Mouse (Mus musculus): Measurements from ENCODE around the gene Slc17a2. TPM values are rescaled to one million over a fixed set of nuclear protein-coding genes. Genes with fewer than 3 reads are reported as not detected.

The Slc17a2 gene
- polyA plus RNA-seq (2017; shearing (Covaris generic)) = not detected

GRCm38 (mm10) chr13:23806422-23807052 lies at the start of gene Slc17a2:
Gene Slc17a2 (plus strand): TSS chr13:23806993.

GRCm38 (mm10) chr13:23760972-23761864 lies 45.6 kb upstream of the Slc17a2 start, which contains the start of gene Hist1h4a:
Gene Hist1h4a (minus strand): TSS chr13:23761230.

DNA sequence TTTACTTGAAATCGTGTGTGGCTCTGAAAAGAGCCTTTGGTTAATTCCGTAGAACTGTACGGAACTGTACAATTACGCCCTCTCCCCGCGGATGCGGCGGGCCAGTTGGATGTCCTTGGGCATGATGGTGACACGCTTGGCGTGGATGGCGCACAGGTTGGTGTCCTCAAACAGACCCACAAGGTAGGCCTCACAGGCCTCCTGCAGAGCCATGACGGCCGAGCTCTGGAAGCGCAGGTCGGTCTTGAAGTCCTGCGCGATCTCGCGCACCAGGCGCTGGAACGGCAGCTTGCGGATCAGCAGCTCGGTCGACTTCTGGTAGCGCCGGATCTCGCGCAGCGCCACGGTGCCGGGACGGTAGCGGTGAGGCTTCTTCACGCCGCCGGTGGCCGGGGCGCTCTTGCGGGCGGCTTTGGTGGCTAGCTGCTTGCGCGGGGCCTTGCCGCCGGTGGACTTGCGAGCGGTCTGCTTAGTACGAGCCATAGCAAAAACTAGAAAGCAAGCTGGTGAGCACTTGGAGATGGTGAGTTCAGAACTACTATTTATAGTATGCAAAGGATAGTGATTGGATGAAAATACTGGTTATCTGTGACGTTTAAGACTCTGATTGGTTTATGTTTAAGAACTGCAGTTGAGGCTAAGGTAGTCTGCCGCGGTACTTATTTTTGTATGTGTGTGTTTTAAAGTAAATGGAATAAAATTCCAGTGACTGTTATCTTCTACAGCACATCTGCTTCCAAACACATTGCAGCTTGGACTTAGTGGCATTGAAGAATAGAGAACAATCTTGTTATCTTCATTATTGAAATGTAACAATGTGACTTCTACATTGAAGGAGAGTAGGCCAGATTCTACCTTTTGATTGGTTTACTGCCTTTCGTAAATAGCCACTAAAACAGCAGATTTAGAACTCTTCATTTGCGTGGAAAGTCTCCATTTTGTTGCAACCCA lies 44.6 kb upstream of the Slc17a2 start, which contains the start of gene Hist1h3a:
TSS of gene Hist1h3a (minus strand) at position 516 of the 951 bp plus-strand sequence.

DNA sequence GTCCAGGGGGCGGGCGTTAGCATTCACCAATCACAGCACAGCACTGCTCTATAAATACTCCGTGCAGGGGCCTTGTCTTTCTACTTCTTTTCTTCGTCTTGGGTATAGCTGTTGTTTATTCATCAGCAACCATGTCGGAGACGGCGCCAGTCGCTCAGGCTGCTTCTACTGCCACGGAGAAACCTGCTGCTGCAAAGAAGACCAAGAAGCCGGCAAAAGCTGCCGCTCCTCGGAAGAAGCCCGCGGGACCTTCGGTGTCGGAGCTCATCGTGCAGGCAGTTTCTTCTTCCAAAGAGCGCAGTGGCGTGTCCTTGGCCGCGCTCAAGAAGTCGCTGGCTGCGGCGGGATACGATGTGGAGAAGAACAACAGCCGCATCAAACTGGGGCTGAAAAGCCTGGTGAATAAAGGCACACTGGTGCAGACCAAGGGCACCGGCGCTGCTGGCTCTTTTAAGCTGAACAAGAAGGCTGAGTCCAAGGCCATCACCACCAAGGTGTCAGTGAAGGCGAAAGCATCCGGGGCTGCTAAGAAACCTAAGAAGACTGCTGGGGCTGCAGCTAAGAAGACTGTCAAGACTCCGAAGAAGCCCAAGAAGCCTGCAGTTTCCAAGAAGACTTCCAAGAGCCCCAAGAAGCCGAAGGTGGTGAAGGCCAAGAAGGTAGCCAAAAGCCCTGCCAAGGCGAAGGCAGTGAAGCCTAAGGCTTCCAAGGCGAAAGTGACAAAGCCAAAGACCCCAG lies 43.0 kb upstream of the Slc17a2 start, which contains the start of gene Hist1h1a:
TSS of gene Hist1h1a (plus strand) at position 81 of the 738 bp plus-strand sequence.

DNA sequence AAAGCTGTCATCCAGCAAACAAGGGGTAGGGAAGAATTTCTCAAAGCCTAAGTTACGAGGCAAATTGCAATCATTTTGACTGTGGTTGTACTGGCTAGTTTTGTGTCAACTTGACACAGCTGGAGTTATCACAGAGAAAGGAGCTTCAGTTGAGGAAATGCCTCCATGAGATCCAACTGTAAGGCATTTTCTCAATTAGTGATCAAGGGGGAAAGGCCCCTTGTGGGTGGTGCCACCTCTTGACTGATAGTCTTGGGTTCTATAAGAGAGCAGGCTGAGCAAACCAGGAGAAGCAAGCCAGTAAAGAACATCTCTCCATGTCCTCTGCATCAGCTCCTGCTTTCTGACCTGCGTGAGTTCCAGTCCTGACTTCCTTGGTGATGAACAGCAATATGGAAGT lies 37.2 kb upstream of the Slc17a2 start, which contains the start of gene Trim38:
TSS of gene Trim38 (plus strand) at position 301 of the 400 bp plus-strand sequence.

DNA sequence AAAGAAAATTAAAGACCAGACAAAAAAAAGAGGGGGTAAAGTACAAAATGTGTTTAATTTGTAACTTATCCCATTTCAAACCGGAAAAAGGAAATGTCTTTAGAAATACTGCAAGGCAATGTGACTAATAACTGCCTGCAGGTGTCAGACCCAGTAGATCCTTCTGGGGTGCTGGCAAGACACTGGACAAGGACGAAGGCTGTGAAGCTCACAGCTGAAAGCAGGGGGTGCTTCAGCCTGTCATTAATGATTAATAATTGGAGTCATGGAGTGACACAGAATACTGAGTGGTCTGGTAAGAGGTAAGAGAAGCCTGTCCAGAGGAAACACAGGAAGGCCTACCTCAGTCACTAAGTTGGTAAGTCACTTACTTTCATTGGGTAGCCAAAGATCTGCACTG lies 32.5 kb downstream of the Slc17a2 start, which contains the start of gene Slc17a3:
TSS of gene Slc17a3 (plus strand) at position 127 of the 400 bp plus-strand sequence.

DNA sequence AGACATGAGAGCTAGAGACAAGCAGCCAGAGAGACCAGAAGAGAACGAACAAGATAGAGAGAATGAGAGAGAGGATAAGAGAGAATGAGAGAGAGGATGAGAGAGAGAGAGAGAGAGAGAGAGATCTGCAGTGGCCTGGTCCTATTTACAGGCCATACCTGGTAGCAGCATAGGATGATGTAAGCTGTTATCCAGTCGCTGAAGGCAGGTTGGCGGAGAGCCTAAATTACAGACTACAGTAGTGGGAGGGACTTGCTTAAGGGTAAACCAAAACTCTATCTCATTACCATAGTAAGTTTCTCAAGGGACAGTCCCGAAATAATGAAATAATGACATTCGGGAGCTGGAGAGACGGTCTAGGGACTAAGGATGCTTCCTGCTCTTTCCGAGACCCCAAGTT lies 60.6 kb downstream of the Slc17a2 start, which contains the start of gene Slc17a1:
TSS of gene Slc17a1 (plus strand) at position 346 of the 400 bp plus-strand sequence.

Other genes with a start within 250 kb of the Slc17a2 start
- gene Hist1h3e, start 244.6 kb upstream of the Slc17a2 start, polyA plus RNA-seq (2017; shearing (Covaris generic)) = 2.0 TPM
- 4.5 TPM for gene Hist1h2ae, start 235.8 kb upstream of the Slc17a2 start, polyA plus RNA-seq (2017; shearing (Covaris generic))
- gene Hist1h2bg, start 235.6 kb upstream of the Slc17a2 start, polyA plus RNA-seq (2017; shearing (Covaris generic)) = 3.0 TPM
- 0.68 TPM for gene Hist1h2bf, start 232.8 kb upstream of the Slc17a2 start, polyA plus RNA-seq (2017; shearing (Covaris generic))
- gene Hist1h2ad, start 232.6 kb upstream of the Slc17a2 start, polyA plus RNA-seq (2017; shearing (Covaris generic)) = not detected
- gene Hist1h3d, start 231.2 kb upstream of the Slc17a2 start, polyA plus RNA-seq (2017; shearing (Covaris generic)) = 0.18 TPM
- 17.1 TPM for gene Hist1h4d, start 225.4 kb upstream of the Slc17a2 start, polyA plus RNA-seq (2017; shearing (Covaris generic))
- gene Hist1h2be, start 185.9 kb upstream of the Slc17a2 start, polyA plus RNA-seq (2017; shearing (Covaris generic)) = 3.0 TPM
- 13.2 TPM for gene Hist1h1e, start 184.4 kb upstream of the Slc17a2 start, polyA plus RNA-seq (2017; shearing (Covaris generic))
- gene Hist1h2ac, start 123.0 kb upstream of the Slc17a2 start, polyA plus RNA-seq (2017; shearing (Covaris generic)) = 0.59 TPM
- gene Hist1h2bc, start 122.8 kb upstream of the Slc17a2 start, polyA plus RNA-seq (2017; shearing (Covaris generic)) = 10.5 TPM
- not detected for gene Hist1h1t, start 111.2 kb upstream of the Slc17a2 start, polyA plus RNA-seq (2017; shearing (Covaris generic))
- gene Hist1h4c, start 108.5 kb upstream of the Slc17a2 start, polyA plus RNA-seq (2017; shearing (Covaris generic)) = 5.3 TPM
- gene Hfe, start 96.1 kb upstream of the Slc17a2 start, polyA plus RNA-seq (2017; shearing (Covaris generic)) = 0.74 TPM
- 23.2 TPM for gene Hist1h1c, start 68.2 kb upstream of the Slc17a2 start, polyA plus RNA-seq (2017; shearing (Covaris generic))
- gene Hist1h3c, start 61.4 kb upstream of the Slc17a2 start, polyA plus RNA-seq (2017; shearing (Covaris generic)) = 0.38 TPM
- not detected for gene Hist1h2bb, start 60.3 kb upstream of the Slc17a2 start, polyA plus RNA-seq (2017; shearing (Covaris generic))
- 1.7 TPM for gene Hist1h2ab, start 55.9 kb upstream of the Slc17a2 start, polyA plus RNA-seq (2017; shearing (Covaris generic))
- not detected for gene Hist1h3b, start 54.7 kb upstream of the Slc17a2 start, polyA plus RNA-seq (2017; shearing (Covaris generic))
- 14.5 TPM for gene Hist1h4b, start 50.0 kb upstream of the Slc17a2 start, polyA plus RNA-seq (2017; shearing (Covaris generic))
- gene Hist1h4a, start 45.8 kb upstream of the Slc17a2 start, polyA plus RNA-seq (2017; shearing (Covaris generic)) = not detected
- 4.0 TPM for gene Hist1h3a, start 44.6 kb upstream of the Slc17a2 start, polyA plus RNA-seq (2017; shearing (Covaris generic))
- gene Hist1h1a, start 43.3 kb upstream of the Slc17a2 start, polyA plus RNA-seq (2017; shearing (Covaris generic)) = 1.1 TPM
- gene Trim38, start 37.1 kb upstream of the Slc17a2 start, polyA plus RNA-seq (2017; shearing (Covaris generic)) = not detected
- not detected for gene Slc17a3, start 32.4 kb downstream of the Slc17a2 start, polyA plus RNA-seq (2017; shearing (Covaris generic))
- gene Slc17a1, start 60.8 kb downstream of the Slc17a2 start, polyA plus RNA-seq (2017; shearing (Covaris generic)) = not detected
- gene Slc17a4, start 108.0 kb downstream of the Slc17a2 start, polyA plus RNA-seq (2017; shearing (Covaris generic)) = not detected
- gene Hist1h2ba, start 127.2 kb downstream of the Slc17a2 start, polyA plus RNA-seq (2017; shearing (Covaris generic)) = not detected
- gene Hist1h2aa, start 127.5 kb downstream of the Slc17a2 start, polyA plus RNA-seq (2017; shearing (Covaris generic)) = not detected
- gene Scgn, start 184.2 kb downstream of the Slc17a2 start, polyA plus RNA-seq (2017; shearing (Covaris generic)) = not detected

All from CD4-positive, CD25-positive, alpha-beta regulatory T cell (primary cell).